Mouse (Mus musculus) midbrain, embryonic 12.5 days (tissue): ENCODE measurements at regions not wholly inside any gene's neighbourhood (a gene's known extent, or its start where the extent isn't known, plus 50 kb on each side); places are given as distances from the start of the nearest gene placed in this dataset.

Experiments
- ATAC-seq: fragments of 200-750 bp; cut with Nextera tagmentation; 2 replicates; pipeline ENCODE4 v1.8.0; 2017; ENCODE audit warnings: low read depth, moderate TSS enrichment, moderate library complexity; ENCODE audit not compliant: low FRiP score
- H3K27ac ChIP-seq: fragments of 300-500 bp; sonication (generic); replicated peaks from 2 replicates; pipeline ENCODE4 v1.5.1; 2016; ENCODE audit warnings: mild to moderate bottlenecking
- H3K27me3 ChIP-seq: fragments of 300-500 bp; sonication (generic); 2 replicates; pipeline ENCODE4 v1.6.1; 2016; ENCODE audit warnings: mild to moderate bottlenecking
- H3K36me3 ChIP-seq: fragments of 300-500 bp; sonication (generic); 2 replicates; pipeline ENCODE4 v1.6.1; 2016
- H3K4me1 ChIP-seq: fragments of 300-500 bp; sonication (generic); 2 replicates; pipeline ENCODE4 v1.6.1; 2016
- H3K4me2 ChIP-seq: fragments of 300-500 bp; sonication (generic); replicated peaks from 2 replicates; pipeline ENCODE4 v1.6.1; 2016; ENCODE audit warnings: mild to moderate bottlenecking, moderate library complexity
- H3K4me3 ChIP-seq: fragments of 300-500 bp; sonication (generic); 2 replicates; pipeline ENCODE4 v1.5.1; 2016; ENCODE audit warnings: mild to moderate bottlenecking
- H3K9ac ChIP-seq: fragments of 300-500 bp; sonication (generic); replicated peaks from 2 replicates; pipeline ENCODE4 v1.6.1; 2016; ENCODE audit warnings: mild to moderate bottlenecking, moderate library complexity
- H3K9me3 ChIP-seq: fragments of 300-500 bp; sonication (generic); 2 replicates; pipeline ENCODE4 v1.6.1; 2016; ENCODE audit warnings: mild to moderate bottlenecking
- WGBS: fragments of 180-500 bp; shearing (Covaris S2); methylation state at CpG from one replicate; pipeline ENCODE4 v1.1.7; 2016; 5-methylcytosine and 5-hydroxymethylcytosine counted together

DNA sequence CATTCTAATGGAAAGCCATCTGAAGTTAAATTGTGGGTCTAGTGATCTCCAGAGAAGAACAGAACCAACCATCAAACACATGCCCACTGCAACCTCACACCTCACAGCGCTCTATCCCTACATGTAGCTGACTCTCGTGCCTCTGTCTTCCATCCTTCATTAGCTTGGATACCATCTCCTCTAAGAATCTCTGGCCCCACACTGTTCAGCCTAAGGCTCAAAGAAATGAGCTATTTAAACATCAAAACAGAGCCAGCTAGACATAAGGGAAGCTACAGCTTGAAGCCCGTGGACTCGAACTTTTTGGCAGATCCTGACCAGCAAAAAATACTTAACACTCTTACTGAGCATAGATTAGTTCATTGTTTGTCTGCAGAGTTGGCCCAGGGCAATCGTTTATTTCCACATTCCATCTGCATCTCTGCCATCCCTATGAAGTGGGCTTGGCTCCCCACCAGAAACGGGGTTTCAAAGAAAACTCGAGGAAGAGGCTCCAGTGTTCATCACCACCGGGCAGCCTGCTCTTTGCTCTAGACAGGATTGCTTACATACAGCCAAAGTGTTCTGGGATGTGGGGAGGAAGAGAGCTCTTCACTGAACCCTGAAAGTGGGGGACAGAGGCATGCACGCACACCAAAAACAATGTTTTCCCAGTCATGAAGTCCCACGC is 92.4 kb upstream of the Rab3gap2 start:
- no peak overlapping the region for H3K4me3 ChIP-seq
- no peak for ATAC-seq
- WGBS: 78% methylated on average over 10 of the region's 10 CpGs

DNA sequence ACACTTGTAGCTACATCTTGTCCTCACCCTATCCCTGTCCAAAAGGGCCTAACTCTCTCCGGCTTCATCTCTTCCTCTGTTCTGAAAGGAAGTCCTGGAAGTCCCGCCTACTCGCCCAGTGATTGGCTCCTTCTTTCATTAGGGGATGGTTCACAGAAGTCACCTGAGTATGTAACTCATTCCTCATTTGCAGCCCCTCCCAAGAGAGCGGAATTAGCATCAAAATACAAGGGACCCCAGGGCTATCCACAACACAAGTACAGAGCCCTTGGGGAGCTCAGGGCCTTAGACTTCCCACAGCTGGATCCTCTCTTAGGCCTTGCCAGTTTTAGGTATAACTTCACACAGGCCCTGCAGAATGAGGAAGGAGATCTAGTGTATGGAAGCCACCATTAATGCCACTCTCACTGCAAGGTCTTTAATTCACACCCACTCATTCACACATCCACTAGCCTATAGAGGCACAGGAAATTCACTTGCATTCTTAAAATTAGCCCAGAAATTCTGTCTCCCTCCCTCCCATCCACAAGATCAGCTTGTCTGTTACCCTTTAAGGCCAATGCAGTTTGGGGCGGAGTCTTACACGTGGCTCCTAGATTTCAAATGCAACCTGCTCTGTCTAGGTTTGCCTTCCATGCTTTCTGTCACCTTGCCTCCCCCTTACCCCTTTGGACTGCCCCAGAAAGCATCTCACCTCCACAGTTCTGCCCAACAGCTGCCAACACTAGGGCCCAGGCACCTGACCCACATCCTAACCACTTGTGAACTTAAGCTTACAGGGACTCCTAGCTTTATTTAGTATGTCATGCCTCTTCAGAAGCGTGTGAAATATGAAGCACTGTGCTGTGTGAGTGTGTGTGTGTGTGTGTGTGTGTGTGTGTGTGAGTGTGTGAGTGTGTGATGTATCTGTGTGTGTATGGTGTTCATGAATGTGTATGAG is 98.7 kb upstream of the Rab3gap2 start:
- H3K4me2 ChIP-seq: no peak overlapping the region
- H3K36me3 ChIP-seq: no peaks in the 10 kb centered on the region
- H3K27me3 ChIP-seq: no peaks in the 10 kb centered on the region
- H3K4me1 ChIP-seq: 0 out of 2 replicates have a peak, but pooled peaks cover 6% of the 10 kb centered on the region
- no peak overlapping the region for H3K4me3 ChIP-seq
- H3K9ac ChIP-seq: no peak overlapping the region
- no peak overlapping the region for H3K27ac ChIP-seq
- no peaks in the 10 kb centered on the region for H3K9me3 ChIP-seq
- WGBS: 35% methylated on average over 7 of the region's 7 CpGs
- peak; percentile 44; the same call in 1 of the 2 replicates for ATAC-seq

More for the DNA sequence above, 92.4 kb upstream of the Rab3gap2 start:
- Histone ChIP-seq H3K36me3 (no peaks in the 10 kb centered on the region), H3K9me3 (no peaks in the 10 kb centered on the region), H3K9ac (no peak overlapping the region), H3K27ac (no peak overlapping the region), H3K4me2 (no peak overlapping the region), H3K4me1 (no peaks in the 10 kb centered on the region), H3K27me3 (no peaks in the 10 kb centered on the region)

DNA sequence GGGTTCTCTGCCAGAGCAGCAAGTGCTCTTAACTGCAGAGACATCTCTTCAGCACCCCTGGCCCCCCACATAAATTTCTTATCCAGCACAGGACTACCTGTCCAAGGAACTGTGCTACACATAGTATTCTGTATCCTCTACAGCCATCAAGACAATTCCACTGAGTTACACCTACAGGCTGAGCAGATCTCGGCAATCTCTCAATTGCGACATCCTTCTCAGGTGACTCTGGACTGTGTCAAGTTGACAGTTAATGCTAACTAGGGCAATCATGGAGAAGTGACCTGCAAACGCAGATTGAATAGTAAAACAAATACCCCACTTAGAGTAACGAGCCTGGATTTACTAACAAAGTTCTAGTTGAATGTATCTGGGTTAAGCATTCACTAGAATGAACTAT is 100.1 kb upstream of the Rab3gap2 start:
- Histone ChIP-seq H3K4me3 (no peak overlapping the region), H3K4me2 (no peak overlapping the region), H3K27ac (no peak overlapping the region), H3K9ac (no peak overlapping the region), H3K36me3 (no peaks in the 10 kb centered on the region), H3K27me3 (no peaks in the 10 kb centered on the region), H3K4me1 (peaks cover 19% of the 10 kb centered on the region), H3K9me3 (no peaks in the 10 kb centered on the region)
- no peak for ATAC-seq
- 91% methylated on average over 4 of the region's 4 CpGs for WGBS

DNA sequence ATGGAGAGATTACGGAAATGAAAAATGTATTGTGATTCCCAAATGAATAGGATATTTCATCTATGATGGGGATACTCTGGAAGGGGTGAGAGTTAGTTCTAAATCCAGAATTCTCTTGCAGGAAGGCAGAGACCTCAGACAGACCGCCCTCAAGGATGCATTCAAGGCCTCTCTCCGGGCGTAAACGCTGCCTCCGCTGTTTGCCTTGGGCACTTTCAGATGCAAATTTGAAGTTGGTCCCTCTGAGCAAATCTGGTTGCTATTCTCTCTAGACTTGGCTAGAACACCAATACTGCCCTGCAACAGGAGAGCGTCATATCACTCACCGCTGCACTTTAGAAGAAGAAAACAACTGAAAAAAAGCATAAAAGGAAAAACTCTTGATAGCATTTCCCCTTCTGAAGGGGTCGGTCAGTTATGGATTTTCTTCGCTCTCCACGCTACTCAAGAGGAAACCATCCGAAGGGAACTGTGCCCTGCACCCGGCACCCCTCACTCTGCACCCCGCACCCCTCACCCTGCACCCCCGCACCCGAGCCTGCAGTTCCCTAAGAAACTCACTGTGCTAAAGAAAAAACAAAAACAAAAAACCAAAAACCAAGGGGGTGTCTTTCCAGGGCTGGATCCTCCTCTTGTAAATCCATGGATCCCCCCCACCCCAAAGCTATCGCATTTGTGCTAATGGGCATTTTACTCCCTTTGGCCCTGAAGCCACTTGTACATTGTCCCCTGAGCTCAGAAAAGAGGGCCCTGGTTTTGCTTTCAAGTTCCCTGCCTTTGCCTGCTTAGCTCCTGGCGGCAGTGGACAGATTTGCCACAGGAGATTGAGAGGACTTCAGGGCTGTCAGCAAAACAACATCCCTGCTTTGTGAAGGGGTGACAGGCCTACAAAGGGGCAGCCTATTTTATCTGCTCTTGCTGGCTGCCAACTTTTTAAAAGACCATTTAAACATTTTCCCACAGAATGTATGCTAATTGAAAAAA is 99.9 kb upstream of the Mark1 start:
- Histone ChIP-seq H3K9me3 (no peaks in the 10 kb centered on the region), H3K27ac (peak overlapping the region; percentile 82), H3K36me3 (no peaks in the 10 kb centered on the region), H3K9ac (peak overlapping the region; percentile 31; the same call in 1 of the 2 replicates), H3K27me3 (no peaks in the 10 kb centered on the region; the same call in 1 of the 2 replicates), H3K4me2 (peak overlapping the region; percentile 35), H3K4me1 (peaks cover 26% of the 10 kb centered on the region), H3K4me3 (no peak overlapping the region)
- ATAC-seq: peak; percentile 70
- 6% methylated on average over 18 of the region's 18 CpGs for WGBS

DNA sequence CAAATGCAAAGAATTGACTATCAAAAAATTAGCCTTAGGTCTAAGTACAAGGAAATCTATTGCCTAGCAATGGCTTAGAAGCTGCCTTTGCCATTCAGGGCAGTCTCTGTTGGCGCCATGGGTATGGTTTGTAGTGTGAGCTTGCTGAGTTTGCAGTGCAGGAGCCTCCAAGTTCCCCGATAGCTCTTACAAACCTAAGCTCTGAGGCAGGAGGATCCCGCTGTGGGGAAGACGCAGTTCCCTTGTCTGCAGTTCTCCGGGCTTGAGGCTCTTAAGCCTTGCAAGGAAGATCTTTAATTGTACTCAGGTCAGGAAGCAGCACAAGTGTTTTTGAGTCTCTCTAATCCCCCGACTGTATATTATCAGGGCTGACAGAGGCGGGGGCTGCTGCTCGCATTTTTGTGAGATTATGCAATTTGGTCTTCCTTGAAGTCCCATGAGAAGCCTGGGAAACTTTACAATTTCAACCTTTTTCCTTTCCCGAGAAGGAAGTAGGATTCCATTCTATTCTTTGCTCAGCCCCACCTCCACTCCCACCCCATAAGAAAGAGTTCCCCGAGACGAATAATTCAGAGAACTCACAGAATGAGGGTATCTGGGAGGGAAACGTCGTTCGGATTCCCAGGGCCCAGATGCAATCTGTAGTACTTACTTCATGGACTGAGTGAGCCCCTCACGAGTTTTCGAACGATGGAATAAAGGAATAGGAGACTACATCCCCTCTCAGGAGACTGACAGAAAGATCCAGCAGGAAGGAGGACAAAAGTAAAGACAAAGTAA is 99.0 kb upstream of the Mark1 start:
- Histone ChIP-seq H3K36me3 (no peaks in the 10 kb centered on the region), H3K4me3 (no peak overlapping the region), H3K4me1 (peaks cover 26% of the 10 kb centered on the region), H3K9ac (0 out of 2 replicates have a peak overlapping the region, but pooled peaks have one; percentile 3), H3K27ac (peak overlapping the region; percentile 82), H3K27me3 (no peaks in the 10 kb centered on the region; the same call in 1 of the 2 replicates), H3K4me2 (peak overlapping the region; percentile 35), H3K9me3 (no peaks in the 10 kb centered on the region)
- WGBS: 3% methylated on average over 17 of the region's 17 CpGs
- peak; percentile 48; the same call in 1 of the 2 replicates for ATAC-seq

DNA sequence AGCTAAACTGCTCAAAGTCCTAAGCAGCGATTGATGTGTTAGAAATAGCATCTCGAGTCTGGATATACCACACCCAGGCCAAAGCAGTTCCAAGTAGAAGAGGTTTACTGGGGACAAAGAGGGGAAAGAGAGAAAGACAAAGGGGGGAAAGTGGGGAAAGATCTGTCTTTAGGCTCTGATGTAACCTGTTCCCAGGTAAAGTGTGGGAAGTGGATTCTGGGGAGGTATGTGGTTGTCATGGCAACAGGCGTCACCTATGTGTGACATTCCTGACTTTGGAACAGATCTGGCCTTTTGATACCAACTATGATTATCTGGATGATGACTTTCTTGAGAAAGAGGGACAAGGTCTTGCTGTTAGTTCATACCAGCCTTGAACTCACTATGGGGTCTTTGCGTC is 97.4 kb upstream of the Mark1 start:
- no peaks in the 10 kb centered on the region; the same call in 1 of the 2 replicates for H3K27me3 ChIP-seq
- no peak for ATAC-seq
- no peak overlapping the region for H3K9ac ChIP-seq
- H3K4me3 ChIP-seq: no peak overlapping the region
- 90% methylated on average over 4 of the region's 4 CpGs for WGBS
- H3K27ac ChIP-seq: no peak overlapping the region
- no peaks in the 10 kb centered on the region for H3K9me3 ChIP-seq
- no peaks in the 10 kb centered on the region for H3K36me3 ChIP-seq
- no peak overlapping the region for H3K4me2 ChIP-seq
- H3K4me1 ChIP-seq: peaks cover 26% of the 10 kb centered on the region

DNA sequence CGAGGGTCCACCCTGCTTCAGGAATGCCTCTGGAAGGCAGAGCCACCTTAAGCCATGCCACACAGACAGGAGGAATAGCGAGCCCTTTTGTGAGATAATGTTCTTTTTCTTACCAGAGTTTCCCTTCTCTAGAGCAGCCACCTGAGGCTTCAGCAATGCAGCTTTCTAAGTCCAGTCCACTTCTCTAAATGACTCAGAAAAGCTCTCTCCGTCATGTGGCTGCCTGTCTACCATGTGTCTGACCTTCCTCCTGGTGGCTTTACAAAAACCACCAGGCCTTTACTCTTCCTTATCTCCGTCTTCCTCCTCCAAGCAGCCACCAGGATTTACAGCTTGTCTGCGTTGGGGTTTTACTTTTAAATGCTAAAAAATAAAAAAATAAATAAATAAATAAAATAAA is 93.4 kb upstream of the Mark1 start:
- Histone ChIP-seq H3K36me3 (no peaks in the 10 kb centered on the region), H3K9ac (no peak overlapping the region), H3K27me3 (no peaks in the 10 kb centered on the region; the same call in 1 of the 2 replicates), H3K4me1 (peaks cover 2% of the 10 kb centered on the region), H3K4me3 (no peak overlapping the region), H3K27ac (no peak overlapping the region), H3K4me2 (no peak overlapping the region), H3K9me3 (no peaks in the 10 kb centered on the region)
- no peak for ATAC-seq
- WGBS: 93% methylated on average over 5 of the region's 5 CpGs

DNA sequence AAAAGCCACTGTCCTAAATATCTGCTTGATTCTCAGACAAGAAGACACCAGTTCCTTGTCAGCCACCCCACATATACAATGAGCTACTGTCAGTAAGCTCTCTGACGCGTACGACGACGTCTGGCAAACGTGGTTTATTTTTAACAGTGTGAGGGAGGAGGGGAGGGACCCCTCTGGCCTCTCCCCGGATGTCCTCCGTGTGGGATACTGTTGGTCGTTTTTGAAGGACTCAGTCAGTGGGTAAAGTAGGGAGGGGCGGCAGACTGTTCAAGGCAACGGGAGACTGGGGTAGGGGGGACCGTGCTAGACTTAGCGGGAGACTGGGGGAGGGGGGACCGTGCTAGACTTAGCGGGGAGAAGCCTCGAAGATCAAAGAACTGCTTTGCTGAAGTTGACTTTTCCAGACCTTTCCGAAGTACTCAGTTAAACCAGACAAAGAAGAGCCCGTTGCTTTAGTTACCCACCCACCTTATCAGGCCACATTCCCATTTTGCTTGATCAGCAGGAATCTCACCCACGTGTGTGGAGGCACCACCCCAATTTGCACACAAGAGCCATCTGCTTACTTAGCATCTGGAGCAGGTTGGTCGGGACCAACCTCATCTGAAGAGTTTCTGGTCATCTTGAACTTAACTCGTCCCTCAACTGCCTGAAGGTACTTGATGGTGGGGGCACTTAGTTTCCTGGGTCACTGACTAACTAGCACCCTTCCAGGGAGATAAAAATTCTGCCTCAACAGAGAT is 92.6 kb upstream of the Mark1 start:
- Histone ChIP-seq H3K36me3 (no peaks in the 10 kb centered on the region), H3K4me2 (no peak overlapping the region), H3K27ac (no peak overlapping the region), H3K4me1 (no peaks in the 10 kb centered on the region), H3K4me3 (no peak overlapping the region), H3K27me3 (no peaks in the 10 kb centered on the region; the same call in 1 of the 2 replicates), H3K9ac (no peak overlapping the region), H3K9me3 (no peaks in the 10 kb centered on the region)
- WGBS: 64% methylated on average over 21 of the region's 21 CpGs
- ATAC-seq: no peak

DNA sequence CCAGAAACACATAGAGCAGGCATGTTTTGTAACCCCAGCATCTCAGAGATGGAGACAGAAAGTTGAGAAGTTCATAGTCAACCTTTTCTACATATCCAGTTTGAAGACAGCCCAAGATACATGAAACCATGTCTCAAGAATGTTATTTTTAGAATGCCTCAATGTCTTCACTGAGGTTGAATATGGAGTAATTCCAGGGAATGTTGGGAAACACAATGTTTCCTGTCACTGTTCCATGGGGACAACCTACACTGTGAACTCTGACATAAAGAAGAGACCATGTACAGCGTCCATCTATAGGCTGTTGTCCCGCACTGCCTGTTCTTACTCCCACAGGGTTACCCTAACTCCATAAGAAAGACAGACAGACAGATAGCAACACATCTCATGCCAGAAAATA is 89.8 kb upstream of the Mark1 start:
- H3K4me3 ChIP-seq: no peak overlapping the region
- no peak overlapping the region for H3K27ac ChIP-seq
- 100% methylated on average over 2 of the region's 2 CpGs for WGBS
- H3K4me1 ChIP-seq: no peaks in the 10 kb centered on the region
- H3K9me3 ChIP-seq: no peaks in the 10 kb centered on the region
- H3K36me3 ChIP-seq: no peaks in the 10 kb centered on the region
- no peak for ATAC-seq
- no peak overlapping the region for H3K4me2 ChIP-seq
- no peak overlapping the region for H3K9ac ChIP-seq
- H3K27me3 ChIP-seq: no peaks in the 10 kb centered on the region

DNA sequence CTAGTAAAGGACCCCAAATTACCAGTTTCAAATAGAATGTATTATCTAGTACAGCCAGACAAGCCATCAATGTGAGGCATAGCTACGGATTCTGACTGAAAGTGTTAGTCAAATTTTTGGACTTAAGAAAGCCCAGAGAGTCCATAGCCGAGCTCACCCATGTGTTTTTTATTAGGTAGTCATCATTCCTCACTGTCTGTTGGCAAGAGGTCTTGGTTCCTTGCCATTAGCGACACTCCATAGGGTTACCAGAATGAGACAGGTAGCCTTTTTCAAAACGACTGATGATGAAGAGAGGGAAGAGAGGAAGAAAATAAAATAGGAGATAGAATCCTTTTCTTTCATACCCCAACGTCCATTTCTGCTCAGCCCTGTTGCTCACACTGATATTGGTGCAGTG is 83.8 kb upstream of the Mark1 start:
- Histone ChIP-seq H3K36me3 (no peaks in the 10 kb centered on the region), H3K27ac (no peak overlapping the region), H3K9ac (no peak overlapping the region), H3K4me2 (no peak overlapping the region), H3K4me1 (peaks cover 19% of the 10 kb centered on the region), H3K4me3 (no peak overlapping the region), H3K27me3 (no peaks in the 10 kb centered on the region), H3K9me3 (no peaks in the 10 kb centered on the region)
- no peak for ATAC-seq
- 79% methylated on average over 5 of the region's 5 CpGs for WGBS
